Mouse (Mus musculus) cerebellum, adult 18-20 months (tissue): ENCODE data around the gene Pgm1.

Experiments used
- DNase-seq, 2 experiments: peaks; one replicate each; pipeline ENCODE4 v3.0.0; 2021

Gene Pgm1

DNA sequence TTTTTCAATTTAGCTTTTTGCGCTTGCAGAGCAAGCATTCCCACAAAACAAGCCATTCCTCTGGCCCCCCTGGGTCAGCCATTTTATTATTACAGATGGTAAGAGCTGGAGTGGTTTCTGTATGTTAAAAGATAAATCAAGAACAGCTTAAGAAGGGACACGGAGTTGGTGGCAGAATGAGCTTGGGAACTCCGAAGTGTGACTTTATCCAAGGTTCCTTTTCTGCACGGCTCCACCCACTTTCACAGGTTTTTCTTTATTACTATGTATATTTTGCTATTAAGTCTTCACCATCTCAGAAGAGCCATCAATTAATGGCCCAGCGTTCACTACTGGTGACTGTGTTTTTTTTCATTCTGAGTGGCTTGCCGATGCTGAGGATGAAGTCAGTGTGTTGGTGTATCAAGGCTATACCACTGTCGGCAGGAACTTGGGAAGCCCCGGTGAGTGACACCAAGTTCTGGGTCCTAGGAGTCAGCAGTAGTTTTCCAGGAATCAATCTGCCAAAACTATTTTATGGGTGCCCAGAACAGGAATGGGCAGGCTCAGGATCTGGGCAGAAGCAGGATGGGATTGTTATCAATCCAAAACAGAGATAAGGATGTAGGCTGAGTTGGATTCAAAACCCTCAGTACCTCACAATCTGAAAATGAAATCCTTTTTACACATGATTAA, 83.3 kb downstream of the Pgm1 start:
- no peak for DNase-seq

GRCm38 (mm10) chr4:100027773-100028172, 98.6 kb downstream of the Pgm1 start:
- DNase-seq, result no peak

- DNase-seq, result peak; percentile 76 to 79
Observed at GRCm38 (mm10) chr4:100028641-100029040, 99.4 kb downstream of the Pgm1 start.

- DNase-seq, result no peak
Observed at GRCm38 (mm10) chr4:100031270-100031669, 102.1 kb downstream of the Pgm1 start.

DNA sequence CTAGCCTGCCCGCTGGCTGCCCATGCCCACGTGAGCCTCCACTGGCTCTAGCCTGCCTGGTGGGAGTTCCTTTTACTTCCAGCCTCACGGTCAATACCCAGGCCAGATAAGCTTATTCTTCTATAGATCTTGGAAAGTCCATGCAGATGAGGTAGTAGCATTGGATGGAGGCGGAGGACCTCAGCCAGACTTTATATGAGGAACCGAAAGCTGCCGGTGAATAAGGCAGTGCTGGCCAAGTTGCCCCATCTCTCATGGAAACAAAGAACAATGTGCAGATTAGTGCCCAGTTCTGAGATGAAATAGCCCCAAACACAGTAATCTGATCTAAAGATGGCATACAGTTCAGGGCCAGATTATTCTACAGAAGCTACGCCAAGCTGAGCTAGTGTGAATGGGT, 103.4 kb downstream of the Pgm1 start:
- DNase-seq, result no peak

- no peak for DNase-seq
Observed at GRCm38 (mm10) chr4:100033944-100034343, 104.7 kb downstream of the Pgm1 start.

DNA sequence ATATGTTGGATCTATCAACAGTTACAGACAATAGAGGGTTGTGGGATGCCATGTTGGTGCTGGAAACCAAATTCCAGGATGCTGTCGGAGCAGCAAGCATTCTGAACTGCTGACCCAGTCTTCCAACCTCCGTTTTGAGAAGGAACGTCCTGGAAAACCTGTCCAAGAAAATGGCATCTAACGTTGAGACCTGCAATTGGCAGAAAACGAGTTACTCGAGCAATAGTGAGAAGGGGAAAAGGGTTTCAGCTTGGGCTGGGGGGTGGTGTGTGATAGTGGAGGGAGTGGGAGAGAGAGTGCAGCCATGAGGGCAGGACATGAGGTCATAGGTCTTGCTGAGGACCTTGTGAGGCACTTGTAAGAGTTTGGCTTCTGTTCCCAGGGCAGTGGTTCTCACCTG, 105.8 kb downstream of the Pgm1 start:
- DNase-seq, result no peak

DNA sequence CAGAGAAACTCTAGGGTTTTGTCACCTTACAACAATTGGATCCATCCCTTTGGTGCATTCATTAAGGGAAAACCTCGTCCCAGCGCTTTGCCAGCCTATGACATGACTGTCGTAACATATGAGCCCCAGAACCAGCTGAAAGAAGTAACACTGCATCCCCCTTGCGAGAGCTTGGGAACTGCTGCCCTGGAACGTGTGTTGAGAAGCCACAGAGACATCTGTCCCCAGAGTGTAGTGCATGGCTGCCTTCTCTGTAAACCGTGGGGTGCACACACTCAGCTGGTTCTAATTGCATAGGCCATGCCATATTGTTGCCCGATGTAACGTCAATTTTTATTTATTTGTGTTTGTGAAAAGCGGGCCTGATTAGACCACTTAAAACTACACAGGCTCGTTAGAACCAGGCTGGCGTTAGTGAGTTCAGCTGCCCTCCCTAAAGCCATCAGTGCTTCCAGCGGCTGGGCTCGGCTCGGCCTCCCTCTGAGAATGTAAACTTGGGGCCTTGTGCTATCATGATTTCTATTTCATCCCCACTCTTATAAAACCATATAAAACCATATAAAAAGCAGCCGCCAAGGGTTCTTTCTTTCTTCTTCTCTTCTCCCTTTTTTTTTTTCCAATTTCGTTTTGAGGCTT, 106.8 kb downstream of the Pgm1 start:
- no peak for DNase-seq
